Mouse (Mus musculus) G1E (cell line): ENCODE results near the gene Selenbp1.
A peak's percentile ranks its signal among the peaks of the same experiment; 100 is the strongest.

Experiments
- CTCF ChIP-seq: IDR thresholded peaks from 2 replicates; pipeline ENCODE4 v1.5.1; 2012; ENCODE audit warnings: low read depth, low read length, inconsistent platforms, mixed read lengths
- GATA1 ChIP-seq: IDR thresholded peaks from 2 replicates; pipeline ENCODE4 v1.6.1; 2012; ENCODE audit warnings: borderline replicate concordance, low read length, inconsistent platforms, mixed read lengths

DNA sequence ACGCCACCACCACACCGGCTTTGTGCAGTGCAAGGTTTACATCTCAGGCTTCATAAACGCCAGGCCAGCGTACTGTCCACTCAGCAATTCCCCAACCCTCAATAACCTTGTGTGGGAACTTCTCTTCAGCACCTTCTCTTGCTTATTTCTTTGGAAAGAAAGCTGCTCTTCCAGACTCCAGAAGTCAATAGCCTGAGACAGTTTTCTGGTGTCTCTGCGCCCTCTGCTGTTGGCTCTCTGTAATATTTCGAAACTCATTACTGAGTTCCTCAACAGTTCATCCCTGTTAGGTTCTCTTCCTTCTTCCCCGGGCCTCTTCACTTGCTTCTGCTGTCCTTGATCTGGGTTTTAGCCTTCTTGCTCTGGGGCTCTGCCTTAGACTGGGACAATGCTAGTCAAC, 30.1 kb upstream of the Selenbp1 start:
- TF ChIP-seq CTCF (peak; percentile 39), GATA1 (no peak)
